Mouse (Mus musculus) embryonic facial prominence, embryonic 14.5 days (tissue): Measurements from ENCODE around the gene Tfec. TPM values are rescaled to one million over a fixed set of nuclear protein-coding genes. Genes with fewer than 3 reads are reported as not detected.

Experiments used
- ATAC-seq: fragments of 200-750 bp; cut with Nextera tagmentation; 2 replicates; pipeline ENCODE4 v1.8.0; 2017; ENCODE audit warnings: low read depth, moderate number of reproducible peaks, moderate TSS enrichment
- DNase-seq: peaks from one replicate; pipeline ENCODE4 v3.0.0-alpha.2; 2015; ENCODE audit warnings: low spot score
- H3K27ac ChIP-seq: fragments of 300-500 bp; sonication (generic); replicated peaks from 2 replicates; pipeline ENCODE4 v1.5.1; 2014; ENCODE audit warnings: low read depth, mild to moderate bottlenecking, low read length, moderate library complexity
- H3K27me3 ChIP-seq: fragments of 300-500 bp; sonication (generic); replicated peaks from 2 replicates; pipeline ENCODE4 v1.6.1; 2014; ENCODE audit warnings: low read length; ENCODE audit not compliant: control insufficient read depth, insufficient read depth
- H3K36me3 ChIP-seq: fragments of 300-500 bp; sonication (generic); 2 replicates; pipeline ENCODE4 v1.6.1; 2014; ENCODE audit warnings: low read length, mixed read lengths; ENCODE audit not compliant: control insufficient read depth, insufficient read depth
- H3K4me1 ChIP-seq: fragments of 300-500 bp; sonication (generic); 2 replicates; pipeline ENCODE4 v1.6.1; 2014; ENCODE audit warnings: antibody characterized with exemption, low read length; ENCODE audit not compliant: control insufficient read depth, insufficient read depth
- H3K4me2 ChIP-seq: fragments of 300-500 bp; sonication (generic); 2 replicates; pipeline ENCODE4 v1.6.1; 2014; ENCODE audit warnings: low read depth, mild to moderate bottlenecking, low read length, moderate library complexity, mixed read lengths
- H3K4me3 ChIP-seq: fragments of 300-500 bp; sonication (generic); 2 replicates; pipeline ENCODE4 v1.5.1; 2014; ENCODE audit warnings: low read depth, mild to moderate bottlenecking, low read length
- H3K9ac ChIP-seq: fragments of 300-500 bp; sonication (generic); 2 replicates; pipeline ENCODE4 v1.6.1; 2014; ENCODE audit warnings: low read depth, mild to moderate bottlenecking, low read length, moderate library complexity, mixed read lengths
- H3K9me3 ChIP-seq: fragments of 300-500 bp; sonication (generic); 2 replicates; pipeline ENCODE4 v1.6.1; 2016; ENCODE audit warnings: low read length; ENCODE audit not compliant: control insufficient read depth
- WGBS: fragments of 180-500 bp; shearing (Covaris S2); extraction: QIAGEN DNeasy Blood & Tissue Kit; methylation state at CpG from one replicate; pipeline ENCODE4 v1.1.7; 2014; 5-methylcytosine and 5-hydroxymethylcytosine counted together
- polyA plus RNA-seq: library from polyadenylated mRNA; unstranded; fragments of >200 nt; fragmentation: Nextera tagmentation; extraction: Ambion mirVana; gene quantifications from 2 replicates; pipeline ENCODE4 v1.2.1, GENCODE M21; 2014

The Tfec gene
- polyA plus RNA-seq, 1 experiment from 2014 or later: 1.5 TPM

DNA sequence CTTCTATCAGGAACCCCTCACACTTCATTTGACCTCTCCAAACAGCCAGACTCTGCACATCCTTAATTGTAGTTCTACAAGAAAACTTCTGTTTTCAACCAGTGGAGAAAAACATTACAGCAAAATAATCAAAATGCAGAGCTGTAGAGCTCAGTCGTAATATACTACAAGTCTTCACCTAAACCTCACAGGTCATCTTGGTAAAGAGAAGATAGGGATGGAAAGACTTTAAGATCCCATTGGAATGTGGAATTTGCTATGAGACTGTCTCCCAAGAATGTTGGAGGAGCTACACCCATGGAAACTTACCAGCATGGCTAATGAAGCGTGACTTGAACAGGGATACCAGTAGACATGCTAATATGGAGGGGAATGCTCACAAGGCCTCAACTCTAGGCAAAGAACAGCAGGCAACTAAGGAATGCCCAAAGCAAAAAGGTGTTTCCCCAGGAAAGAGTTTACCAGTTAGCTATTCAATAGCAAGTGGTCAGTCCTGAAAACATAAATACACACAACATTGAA is 24.2 kb downstream of the Tfec start:
- no peak overlapping the region for H3K9ac ChIP-seq
- WGBS: 87% methylated on average over 2 of the region's 2 CpGs
- no peak overlapping the region for H3K4me2 ChIP-seq
- H3K4me3 ChIP-seq: no peak overlapping the region
- ATAC-seq (no peak), DNase-seq (no peak)
- no peaks in the 10 kb centered on the region for H3K9me3 ChIP-seq
- no peaks in the 10 kb centered on the region for H3K27me3 ChIP-seq
- no peaks in the 10 kb centered on the region for H3K4me1 ChIP-seq
- no peaks in the 10 kb centered on the region for H3K36me3 ChIP-seq
- H3K27ac ChIP-seq: no peak overlapping the region

DNA sequence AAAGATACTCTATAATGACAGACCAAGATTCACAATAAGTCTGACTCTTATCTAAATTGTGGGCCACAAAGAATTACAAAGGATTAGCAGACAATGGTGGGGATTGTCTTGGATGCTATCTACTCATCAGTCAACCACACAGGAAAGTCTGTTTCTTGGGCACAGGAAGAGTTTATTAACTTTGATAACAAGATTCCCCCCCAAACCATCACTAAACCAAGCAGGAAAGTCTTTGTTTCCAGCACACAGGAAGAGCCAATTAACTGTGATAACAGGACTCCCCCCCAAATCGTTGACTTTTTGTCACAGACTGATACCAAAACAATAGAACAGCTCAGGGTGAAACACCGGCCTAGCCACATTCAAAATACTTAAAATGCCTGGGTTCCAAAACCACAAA is 28.2 kb downstream of the Tfec start:
- DNase-seq (no peak), ATAC-seq (no peak)
- Histone ChIP-seq H3K9ac (no peak overlapping the region), H3K27me3 (no peaks in the 10 kb centered on the region), H3K27ac (no peak overlapping the region), H3K4me2 (no peak overlapping the region), H3K9me3 (no peaks in the 10 kb centered on the region), H3K4me3 (no peak overlapping the region), H3K4me1 (no peaks in the 10 kb centered on the region), H3K36me3 (no peaks in the 10 kb centered on the region)
- 49% methylated on average over 2 of the region's 2 CpGs for WGBS

DNA sequence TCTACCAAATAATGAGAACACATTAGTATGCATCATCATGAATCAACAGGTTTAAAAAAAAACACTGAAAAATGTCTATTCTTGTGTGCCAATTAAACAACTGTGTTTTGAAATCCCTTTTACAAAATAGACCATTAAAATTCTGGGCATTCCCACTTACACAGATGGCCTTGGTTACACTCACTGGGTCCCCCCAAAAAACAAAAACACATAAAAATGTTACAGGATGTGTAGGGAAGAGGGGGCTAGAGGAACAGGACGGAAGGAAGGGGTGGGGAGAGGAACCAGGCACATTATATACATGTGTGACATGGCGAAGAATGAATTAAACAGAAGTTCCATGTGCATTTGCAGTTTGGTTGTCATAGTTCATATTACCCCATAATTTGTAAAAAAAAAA is 29.9 kb downstream of the Tfec start:
- ATAC-seq (no peak), DNase-seq (no peak)
- H3K9ac ChIP-seq: no peak overlapping the region
- H3K4me1 ChIP-seq: no peaks in the 10 kb centered on the region
- no peak overlapping the region for H3K27ac ChIP-seq
- WGBS: 62% methylated on average over 2 of the region's 2 CpGs
- no peaks in the 10 kb centered on the region for H3K36me3 ChIP-seq
- H3K4me2 ChIP-seq: no peak overlapping the region
- H3K4me3 ChIP-seq: no peak overlapping the region
- no peaks in the 10 kb centered on the region for H3K9me3 ChIP-seq
- H3K27me3 ChIP-seq: no peaks in the 10 kb centered on the region

DNA sequence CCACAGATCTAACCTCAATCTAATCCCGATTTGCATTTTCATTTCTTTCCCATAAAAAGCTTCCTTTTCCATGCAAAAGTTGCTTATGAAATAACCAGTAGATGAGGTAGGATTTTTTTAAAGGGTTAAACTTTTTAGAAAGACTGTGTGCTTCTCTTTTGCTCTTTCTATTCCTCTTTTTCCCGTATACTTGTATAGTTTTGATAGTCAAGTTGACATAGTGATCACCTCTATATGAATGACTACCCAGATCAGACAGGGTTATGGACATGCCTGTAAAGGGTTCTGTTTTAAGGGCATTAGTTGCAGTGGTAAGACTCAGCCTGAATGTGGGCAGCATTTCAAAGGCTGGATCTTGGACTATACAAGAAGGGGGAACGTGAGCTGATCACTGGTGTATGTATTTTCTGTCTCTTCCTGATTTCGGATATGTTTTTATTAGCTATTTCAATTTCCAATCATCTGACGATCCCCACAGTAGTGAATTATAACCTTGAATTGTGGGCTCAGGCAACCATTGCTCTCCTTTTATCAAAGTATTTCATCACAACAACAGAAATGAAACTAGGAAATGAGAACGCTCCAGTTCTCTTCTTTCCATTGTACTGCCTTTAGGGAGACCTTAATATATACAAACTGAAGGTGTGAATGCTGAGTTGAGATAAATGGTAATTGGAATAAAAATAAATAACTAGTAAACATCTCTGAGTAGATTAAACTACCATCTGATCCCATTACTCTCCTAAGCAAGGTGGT is 35.3 kb downstream of the Tfec start:
- Histone ChIP-seq H3K4me1 (no peaks in the 10 kb centered on the region), H3K27me3 (no peaks in the 10 kb centered on the region), H3K27ac (no peak overlapping the region), H3K9me3 (no peaks in the 10 kb centered on the region), H3K36me3 (no peaks in the 10 kb centered on the region), H3K9ac (no peak overlapping the region), H3K4me3 (no peak overlapping the region), H3K4me2 (no peak overlapping the region)
- ATAC-seq: no peak
- WGBS: 89% methylated on average over 6 of the region's 6 CpGs
- DNase-seq: no peak

DNA sequence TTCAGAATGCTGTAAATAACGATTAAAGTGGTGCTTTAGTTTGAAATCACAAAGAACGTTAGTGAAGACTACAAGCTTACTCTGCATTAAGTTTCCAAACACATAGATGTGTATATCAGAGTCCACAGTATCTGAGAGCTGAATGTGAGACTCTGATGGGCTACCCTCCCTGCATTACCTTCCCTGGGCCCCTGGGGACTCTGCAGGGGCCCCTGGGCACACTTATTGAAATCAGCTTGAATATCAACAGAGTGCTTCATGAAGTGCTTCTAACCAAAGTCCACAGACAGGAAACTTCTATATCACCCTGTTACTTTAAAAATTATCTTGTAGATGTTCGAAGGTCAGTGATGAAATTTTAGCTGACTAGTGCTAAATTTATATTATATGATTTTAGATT is 36.2 kb downstream of the Tfec start:
- Histone ChIP-seq H3K9ac (no peak overlapping the region), H3K9me3 (no peaks in the 10 kb centered on the region), H3K4me2 (no peak overlapping the region), H3K36me3 (no peaks in the 10 kb centered on the region), H3K4me1 (no peaks in the 10 kb centered on the region), H3K27me3 (no peaks in the 10 kb centered on the region), H3K4me3 (no peak overlapping the region), H3K27ac (no peak overlapping the region)
- no peak for DNase-seq
- 85% methylated on average over 3 of the region's 3 CpGs for WGBS
- no peak for ATAC-seq

DNA sequence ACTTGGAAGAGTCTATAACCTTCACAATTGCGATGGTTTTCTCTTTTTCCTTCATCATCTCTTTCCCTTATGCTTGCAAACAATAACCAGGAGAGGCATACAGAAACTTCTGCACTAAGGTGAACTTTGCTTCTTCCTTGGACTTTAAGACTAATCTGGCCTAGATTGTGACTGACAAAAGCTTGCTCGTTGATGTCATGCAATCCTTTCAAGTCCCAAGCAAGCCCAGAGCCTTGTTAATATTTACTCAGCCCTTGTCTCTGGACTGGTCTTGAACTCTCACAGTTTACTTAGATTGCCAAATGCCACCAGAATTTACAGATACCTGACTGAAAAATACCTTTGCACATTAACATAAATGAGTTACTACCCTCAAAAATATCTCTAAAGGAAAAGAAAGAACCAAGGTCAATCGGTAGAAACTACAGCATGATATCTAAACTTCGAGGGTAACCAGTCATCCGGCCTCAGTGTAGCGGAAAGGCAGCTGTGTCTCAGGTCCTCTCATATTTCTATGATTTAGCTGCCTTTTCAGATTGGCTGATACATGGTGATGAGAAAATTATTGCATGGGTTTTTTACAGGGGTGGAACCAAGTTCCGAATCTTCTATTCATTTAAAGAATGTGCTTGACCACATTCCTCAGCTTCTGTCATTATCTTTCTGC is 42.2 kb downstream of the Tfec start:
- no peaks in the 10 kb centered on the region for H3K36me3 ChIP-seq
- no peaks in the 10 kb centered on the region for H3K9me3 ChIP-seq
- no peak for ATAC-seq
- no peak overlapping the region for H3K9ac ChIP-seq
- no peak for DNase-seq
- no peak overlapping the region for H3K27ac ChIP-seq
- no peak overlapping the region for H3K4me2 ChIP-seq
- no peaks in the 10 kb centered on the region for H3K4me1 ChIP-seq
- H3K4me3 ChIP-seq: no peak overlapping the region
- H3K27me3 ChIP-seq: no peaks in the 10 kb centered on the region
- WGBS: 82% methylated on average over 7 of the region's 7 CpGs

DNA sequence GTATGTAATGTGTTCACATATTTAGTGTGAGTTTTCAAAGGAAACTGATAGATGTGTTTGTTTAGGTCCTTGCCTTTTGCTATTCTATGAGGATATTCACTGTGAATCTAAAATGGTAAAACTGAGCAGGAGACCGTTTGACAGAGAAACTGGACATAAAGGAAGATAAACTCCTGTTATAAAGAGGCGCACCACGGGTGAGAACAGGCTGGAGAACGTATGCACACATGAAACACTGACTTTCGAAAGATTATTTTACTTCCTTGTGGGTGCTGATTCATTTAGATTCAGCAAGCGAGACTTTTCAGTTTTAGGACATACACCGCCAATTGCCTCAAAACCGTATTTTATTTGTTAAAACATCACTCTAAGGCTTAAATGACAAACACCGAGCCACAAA is 43.3 kb downstream of the Tfec start:
- H3K36me3 ChIP-seq: no peaks in the 10 kb centered on the region
- no peaks in the 10 kb centered on the region for H3K4me1 ChIP-seq
- no peak overlapping the region for H3K27ac ChIP-seq
- WGBS: 76% methylated on average over 9 of the region's 9 CpGs
- no peaks in the 10 kb centered on the region for H3K9me3 ChIP-seq
- H3K4me2 ChIP-seq: no peak overlapping the region
- no peak overlapping the region for H3K4me3 ChIP-seq
- H3K9ac ChIP-seq: no peak overlapping the region
- ATAC-seq (no peak), DNase-seq (no peak)
- H3K27me3 ChIP-seq: no peaks in the 10 kb centered on the region

DNA sequence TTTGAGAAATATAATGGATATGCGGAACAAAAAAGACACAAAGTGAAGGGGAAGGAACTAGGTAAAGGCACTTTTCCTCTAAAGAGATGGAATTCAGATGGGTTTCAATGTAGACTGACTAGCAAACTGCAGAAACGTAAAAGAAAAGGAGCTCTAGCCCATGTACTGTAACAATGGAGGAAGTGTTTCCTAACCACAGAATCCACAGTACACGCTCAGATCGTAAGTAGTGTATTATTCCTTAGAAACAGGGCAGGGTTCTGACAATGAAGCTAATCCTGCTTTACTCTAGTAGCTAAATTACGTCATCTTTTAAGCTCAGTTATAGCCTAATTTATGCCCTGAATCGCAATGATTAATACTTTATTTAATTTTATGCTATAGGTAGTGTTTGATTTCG is 51.7 kb downstream of the Tfec start:
- ATAC-seq: no peak
- 83% methylated on average over 7 of the region's 7 CpGs for WGBS
- no peak overlapping the region for H3K4me3 ChIP-seq
- no peak overlapping the region for H3K27ac ChIP-seq
- no peak overlapping the region for H3K9ac ChIP-seq
- DNase-seq: no peak
- no peaks in the 10 kb centered on the region for H3K36me3 ChIP-seq
- no peaks in the 10 kb centered on the region for H3K4me1 ChIP-seq
- no peaks in the 10 kb centered on the region for H3K27me3 ChIP-seq
- H3K9me3 ChIP-seq: no peaks in the 10 kb centered on the region
- no peak overlapping the region for H3K4me2 ChIP-seq

DNA sequence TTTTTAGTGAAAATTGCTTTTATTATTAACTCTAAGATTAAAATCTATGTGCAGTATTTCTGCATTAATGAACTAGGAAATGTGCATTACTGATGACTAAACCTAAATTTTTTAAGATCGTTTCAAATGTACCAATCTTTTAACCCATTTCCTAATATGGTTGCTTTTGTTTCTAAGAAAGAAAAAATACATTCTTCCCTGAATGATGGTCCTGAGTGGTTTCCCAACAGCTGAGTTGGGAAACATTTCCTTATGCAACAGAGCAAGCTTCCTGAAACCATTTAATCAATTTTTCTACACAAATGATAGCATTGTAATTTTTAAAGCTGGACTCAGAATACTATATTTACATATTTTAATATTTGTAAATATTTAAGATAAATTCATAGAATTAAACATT is 62.6 kb downstream of the Tfec start:
- whole genome bisulfite sequencing: 87% methylated on average over 1 of the region's 1 CpGs
- Histone ChIP-seq H3K4me3 (no peak overlapping the region), H3K36me3 (no peaks in the 10 kb centered on the region), H3K27me3 (no peaks in the 10 kb centered on the region), H3K4me1 (no peaks in the 10 kb centered on the region), H3K9ac (no peak overlapping the region), H3K4me2 (no peak overlapping the region), H3K9me3 (no peaks in the 10 kb centered on the region), H3K27ac (no peak overlapping the region)
- DNase-seq: no peak
- no peak for ATAC-seq
